Mouse (Mus musculus) erythroblast, embryonic 14.5 days (primary cell): Measurements from ENCODE around the gene Slc29a1.

Experiments
- GATA1 ChIP-seq: IDR thresholded peaks from 2 replicates; pipeline ENCODE4 v1.6.1; 2012; ENCODE audit warnings: low read length, inconsistent platforms, mixed read lengths
- TAL1 ChIP-seq: IDR thresholded peaks from 3 replicates; pipeline ENCODE4 v1.6.1; 2012; ENCODE audit warnings: low read length, inconsistent platforms, mixed read lengths

DNA sequence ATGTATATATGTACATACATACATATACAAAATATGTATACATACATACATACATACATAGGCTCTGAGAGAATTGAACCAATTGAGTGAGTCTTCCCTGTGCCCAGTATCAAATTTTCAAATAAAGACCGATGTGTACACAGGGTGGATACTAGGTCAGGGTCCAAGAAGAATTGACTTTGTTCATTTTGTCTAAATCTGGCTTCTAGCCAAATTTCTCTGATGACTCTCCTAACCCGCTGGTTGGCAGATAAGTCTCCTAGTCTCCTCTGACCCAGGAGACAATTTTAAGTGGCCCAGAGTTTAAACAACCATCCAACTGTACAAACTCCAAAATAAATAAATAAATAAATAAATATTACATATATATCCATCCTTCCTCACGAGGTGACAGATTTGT lies 515 bp downstream of the Slc29a1 start:
- TF ChIP-seq GATA1 (no peak), TAL1 (no peak)
